Mouse (Mus musculus) liver (tissue): ENCODE measurements around the gene Amigo3.

Experiments used
- DNase-seq: peaks from one replicate; pipeline ENCODE4 v3.0.0-alpha.2; 2020; ENCODE audit warnings: mixed read lengths

Amigo3 gene

DNA sequence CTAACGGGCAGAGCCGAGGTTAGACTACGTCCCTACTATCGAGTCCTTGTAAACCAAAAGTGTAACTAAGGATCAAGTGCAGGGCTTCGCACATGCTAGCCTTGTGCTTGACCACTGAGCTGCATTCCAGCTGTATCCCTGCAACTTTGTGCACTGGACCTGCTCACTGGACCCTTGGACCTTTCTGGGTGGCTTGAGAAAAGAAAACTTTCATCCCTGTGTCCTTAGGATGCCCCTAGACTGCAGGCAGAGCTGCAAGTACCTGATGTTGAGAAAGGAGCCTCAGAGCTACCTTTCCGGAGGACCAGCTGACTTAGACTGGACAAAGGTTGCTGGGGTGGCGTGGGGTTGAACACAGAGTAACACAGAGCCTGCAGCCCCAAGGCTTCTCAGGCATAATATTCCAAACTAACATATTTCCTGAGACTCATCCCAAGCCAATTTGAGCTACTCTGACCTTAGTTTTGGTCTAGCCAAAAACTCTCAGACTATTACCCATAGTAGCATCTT lies 37.7 kb downstream of the Amigo3 start:
- no peak for DNase-seq

DNA sequence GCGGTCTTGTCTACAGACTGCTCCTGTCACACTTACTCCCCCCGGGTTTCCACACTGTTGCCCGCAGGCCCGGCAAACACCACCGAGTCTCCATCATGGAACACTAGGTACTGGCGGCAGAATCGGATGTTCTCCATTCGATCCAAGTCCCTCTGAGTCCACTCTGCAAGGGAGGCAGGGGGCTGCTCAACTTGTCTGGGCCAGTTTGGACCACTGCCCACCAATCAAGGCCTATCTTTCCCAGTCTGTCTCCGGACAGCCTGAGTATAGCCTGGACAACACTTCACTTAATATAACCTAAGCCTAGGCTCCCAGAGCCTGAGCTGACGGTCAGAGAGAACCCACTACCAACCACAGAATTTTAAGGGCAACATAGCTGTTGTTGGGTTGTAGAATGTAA lies 40.6 kb downstream of the Amigo3 start:
- DNase-seq = no peak

DNA sequence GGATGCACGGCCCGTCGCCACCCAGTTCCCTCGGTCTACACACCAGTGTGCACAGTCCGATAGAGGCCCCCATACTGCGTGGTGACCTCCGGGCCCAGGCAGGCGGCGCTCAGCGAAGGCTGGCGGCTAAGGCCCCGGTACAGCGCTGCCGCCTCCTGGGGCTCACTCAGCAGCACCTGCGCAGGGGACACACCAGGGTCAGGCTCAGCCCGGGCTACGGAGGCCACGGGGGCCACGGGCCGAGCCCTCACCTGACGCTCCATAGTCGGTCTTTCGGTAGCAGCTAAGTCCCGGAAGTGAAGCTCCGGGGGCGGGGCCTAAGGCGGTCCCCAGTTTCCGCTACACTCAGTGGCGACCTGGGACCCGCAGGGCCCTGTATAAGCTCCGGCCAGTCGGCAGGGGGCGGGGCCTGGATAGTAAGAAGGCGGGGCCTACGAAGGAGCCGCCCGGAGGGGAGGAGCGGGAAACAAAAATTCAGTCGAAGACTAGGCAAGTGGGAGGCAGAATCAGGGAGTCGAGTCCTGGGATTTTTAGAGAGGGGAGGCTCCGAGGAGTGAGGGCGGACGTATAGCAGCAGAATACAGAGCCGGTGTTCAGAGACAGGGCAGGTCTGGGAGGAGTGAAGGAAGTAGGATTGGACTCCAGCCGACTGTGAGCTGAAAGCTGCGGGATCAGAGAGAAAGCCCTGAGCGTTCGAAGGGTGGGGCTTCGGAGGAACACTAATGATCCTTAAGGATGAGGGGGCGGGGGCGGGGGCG lies 41.4 kb downstream of the Amigo3 start, which contains the start of gene Apeh:
Gene Apeh (minus strand): TSS at position 423 of the 758 bp plus-strand sequence.
- peak; percentile 99 for DNase-seq

DNA sequence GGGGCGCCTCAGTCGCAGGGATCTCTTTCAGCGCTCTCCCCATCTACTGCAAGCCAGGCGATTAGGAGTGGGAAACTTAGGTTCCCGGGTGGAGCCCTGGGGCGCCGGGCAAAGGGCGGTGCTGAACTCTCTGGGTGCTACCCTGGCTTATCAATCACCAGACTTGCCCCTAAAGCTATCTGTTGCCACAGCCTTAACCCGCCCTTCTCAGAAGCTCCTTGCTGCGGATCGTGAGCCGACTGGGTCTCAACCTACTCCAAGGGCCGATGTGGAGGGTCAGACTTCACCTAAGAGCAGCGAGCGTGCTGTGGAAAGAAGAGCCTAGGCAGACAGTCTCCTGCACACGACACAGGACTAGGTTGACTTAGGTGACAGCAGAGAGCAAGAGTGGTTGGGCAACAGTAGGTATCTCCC lies 42.0 kb downstream of the Amigo3 start:
- DNase-seq = peak; percentile 96

DNA sequence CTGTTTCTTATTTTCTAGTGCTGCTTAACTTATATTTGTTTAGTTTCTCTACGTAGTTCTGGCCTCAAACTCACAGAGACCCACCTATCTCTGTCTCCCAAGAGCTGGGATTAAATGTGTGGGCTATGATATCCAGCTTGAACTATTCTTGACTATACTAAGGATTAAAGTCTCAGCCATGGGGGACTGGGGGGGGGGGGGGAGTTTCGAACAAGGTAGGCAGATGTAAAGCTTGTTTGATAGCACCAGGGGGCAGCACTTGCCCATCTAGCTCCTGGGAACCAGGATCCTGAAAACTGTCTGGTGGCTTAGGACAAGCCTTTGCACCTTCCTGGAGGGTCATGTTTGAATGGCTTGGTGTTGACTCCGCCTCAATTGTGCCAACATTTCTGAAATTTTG lies 42.6 kb downstream of the Amigo3 start:
- DNase-seq = peak; percentile 87

DNA sequence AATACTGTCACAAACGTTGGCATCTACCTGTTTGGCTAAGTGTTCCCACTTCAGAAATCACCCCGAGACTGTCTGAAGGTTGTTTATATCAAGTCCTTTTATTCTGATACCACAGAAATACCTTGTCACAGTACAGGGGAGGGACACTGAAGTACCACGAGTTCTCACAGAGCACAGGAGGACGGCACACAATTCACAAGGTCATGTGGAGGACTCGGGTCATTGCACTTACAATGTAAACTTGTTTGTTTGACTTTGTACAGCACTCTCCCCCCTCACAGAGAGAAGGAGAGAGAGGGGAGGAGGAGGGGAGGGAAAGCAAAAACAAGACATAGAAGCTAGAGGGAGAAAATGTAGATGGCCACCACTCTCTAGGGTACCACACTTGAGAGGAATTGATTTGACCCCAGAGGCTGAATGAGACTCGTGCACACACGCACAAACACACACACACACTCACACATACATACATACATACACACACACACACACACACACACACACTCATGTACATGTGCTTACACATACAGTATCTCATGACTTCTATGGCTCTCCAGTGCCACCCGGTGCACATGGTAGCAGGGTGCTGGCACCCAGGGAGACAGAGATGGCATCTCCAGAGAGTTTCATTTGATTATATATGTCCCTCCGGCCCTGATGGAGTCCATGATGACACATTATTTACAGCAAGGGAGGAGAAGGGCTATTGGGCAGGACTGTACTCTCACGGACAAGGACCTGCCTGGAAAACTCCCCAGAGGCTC lies 43.2 kb downstream of the Amigo3 start:
- DNase-seq = peak; percentile 70

DNA sequence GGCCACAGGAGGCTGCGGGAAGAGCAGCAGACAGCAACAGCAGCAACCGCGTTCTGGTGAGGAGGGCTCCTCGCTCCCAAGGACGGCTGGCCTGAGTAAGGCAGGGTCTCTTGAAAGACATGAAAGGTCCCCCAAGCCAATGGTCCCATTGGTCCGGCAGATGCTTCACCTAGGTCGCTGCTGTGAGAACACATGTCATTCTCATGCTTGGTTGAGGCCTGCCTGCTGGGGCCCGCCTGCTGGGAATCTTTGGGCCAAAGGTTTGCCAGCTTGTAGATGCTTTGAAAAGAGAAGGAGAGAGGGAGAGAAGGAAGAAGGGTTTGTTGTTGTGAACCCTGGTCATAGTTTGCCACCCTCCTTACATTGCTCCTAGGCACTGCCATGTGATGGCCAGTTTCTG lies 46.7 kb downstream of the Amigo3 start:
- DNase-seq = no peak

DNA sequence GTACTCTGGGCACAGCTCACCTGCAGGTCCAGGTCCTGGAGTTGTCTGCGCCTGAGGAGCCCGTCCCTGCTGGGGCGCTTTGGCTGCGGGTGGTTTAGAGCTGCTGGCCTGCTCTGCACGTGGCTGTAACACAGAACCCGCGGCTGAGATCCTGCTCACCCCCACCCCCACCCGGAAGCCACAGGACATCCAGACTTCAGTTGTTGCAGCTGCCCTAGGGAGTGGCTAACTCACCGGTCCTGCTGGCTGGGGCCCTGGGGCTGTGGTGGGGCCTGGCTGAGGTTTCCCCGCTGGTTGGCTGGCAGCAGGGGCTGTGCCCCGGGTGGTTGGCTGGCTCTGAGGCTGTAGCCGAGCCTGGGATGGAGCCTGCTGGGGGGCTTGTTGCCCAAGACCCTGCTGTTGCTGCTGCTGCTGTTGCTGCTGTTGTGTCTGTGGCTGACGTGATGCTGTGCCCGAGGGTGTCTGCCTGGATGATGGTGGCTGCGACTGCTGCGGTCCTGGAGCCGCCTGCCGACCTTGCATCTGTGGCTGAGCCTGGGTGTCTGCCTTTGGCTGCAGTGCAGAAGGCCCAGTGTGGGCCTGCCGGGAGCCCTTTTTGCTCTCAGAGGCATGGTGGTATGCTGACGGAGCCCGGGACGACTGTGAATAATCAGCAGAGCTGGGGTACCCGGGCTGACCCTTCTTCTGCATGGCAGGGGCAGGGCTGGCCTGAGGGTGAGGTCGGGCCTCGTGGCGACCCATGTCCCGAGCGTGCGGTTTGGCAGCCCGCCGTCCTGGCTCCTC lies 52.0 kb downstream of the Amigo3 start:
- peak; percentile 80 for DNase-seq
